Mouse (Mus musculus) gastrocnemius, postnatal 14 days (tissue): Measurements from ENCODE around the gene Smg6. TPM values are rescaled to one million over a fixed set of nuclear protein-coding genes. Genes with fewer than 3 reads are reported as not detected.
"Not testable (repeated sequence)": the region's sequence is repeated elsewhere in the genome, so short reads cannot be mapped to it uniquely, and the experiment has no call there.

Experiments
- DNase-seq: peaks from one replicate; pipeline ENCODE4 v3.0.0; 2021; ENCODE audit warnings: mixed read lengths
- intact Hi-C: fragments of 180-260 bp; cut with DNase I; formaldehyde crosslinking; loops from one replicate; pipeline ENCODE4 v1.15.1; 2025; ENCODE audit warnings: low total_unique reads
- total RNA-seq, 2 experiments: library from RNA; stranded (reverse); gene quantifications; 2 replicates each; pipeline ENCODE4 v1.2.3; 2021

Gene Smg6
- total RNA-seq, 2 experiments from 2014 or later = 10.6 to 10.8 TPM

- DNase-seq = peak; percentile 37
- intact Hi-C loops = no loop called here
Observed at GRCm38 (mm10) chr11:74990501-74990900, 64.9 kb downstream of the Smg6 start.

DNA sequence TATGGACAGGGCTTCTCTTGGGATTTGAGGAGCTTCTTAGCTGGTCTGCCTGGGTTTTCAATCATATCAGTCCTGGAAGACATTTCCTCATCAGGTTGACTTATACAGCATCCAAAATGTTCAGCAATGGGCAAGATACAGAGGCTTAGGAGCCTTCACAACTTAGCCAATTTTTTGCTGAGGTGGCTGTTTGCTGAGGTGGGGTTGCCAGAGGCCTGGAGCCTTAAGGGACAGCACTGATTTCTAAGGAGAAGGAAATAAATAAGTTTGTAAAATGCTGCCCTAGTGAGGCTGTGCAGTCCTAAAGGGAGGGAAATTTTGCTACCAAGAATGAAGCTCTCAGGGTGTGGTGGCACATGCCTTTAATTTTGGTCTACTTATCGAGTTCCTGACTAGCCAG, 65.7 kb downstream of the Smg6 start:
- DNase-seq = no peak
- intact Hi-C loops = no loop called here

DNA sequence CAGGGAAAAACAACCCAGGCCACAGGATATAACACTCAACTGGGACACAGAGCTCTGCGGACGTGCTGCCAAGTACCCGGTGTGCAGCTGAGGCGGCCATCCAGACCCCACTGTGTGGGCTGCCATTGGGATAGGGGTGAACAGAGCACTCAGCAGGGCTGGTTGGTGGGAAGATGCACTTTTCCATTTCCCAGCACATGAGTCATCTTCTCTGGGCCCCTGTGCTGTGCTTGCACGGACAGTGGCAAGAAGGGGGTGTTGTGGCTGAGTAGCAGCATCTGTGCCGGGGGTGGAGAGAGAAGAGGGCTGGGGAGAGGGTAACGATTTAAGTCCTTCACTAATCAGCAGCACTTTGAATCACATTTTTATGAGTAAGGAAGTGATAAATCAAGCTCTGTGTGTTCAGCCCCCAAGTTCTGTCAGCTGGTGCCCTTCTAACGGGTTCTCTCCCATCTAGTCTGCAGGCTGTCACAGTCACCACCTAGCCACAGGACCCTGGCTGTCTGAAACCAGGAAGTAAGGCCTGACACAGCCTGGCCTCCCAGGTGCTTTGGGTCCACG, 66.9 kb downstream of the Smg6 start:
- intact Hi-C loops = no loop called here
- DNase-seq = peak; percentile 16

DNA sequence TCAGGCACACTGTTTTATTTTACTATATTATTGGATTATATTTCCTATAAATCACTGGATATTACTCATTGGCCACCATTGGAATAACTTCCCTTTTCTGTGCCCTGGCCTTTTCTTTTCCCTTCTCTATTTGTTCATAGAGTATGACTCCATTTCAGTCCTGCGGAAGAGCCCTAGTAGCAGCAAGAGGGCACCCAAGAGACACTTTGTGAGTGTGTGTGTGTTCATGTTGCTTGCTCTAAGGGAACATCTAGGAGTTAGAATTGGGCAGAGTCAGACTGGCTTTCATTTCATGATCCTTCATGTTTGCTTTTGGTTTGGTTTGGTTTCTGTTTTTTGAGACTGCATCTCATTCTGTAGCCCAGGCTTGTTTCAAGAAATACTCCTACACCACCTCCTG, 68.5 kb downstream of the Smg6 start:
- intact Hi-C loops = no loop called here
- DNase-seq = no peak

DNA sequence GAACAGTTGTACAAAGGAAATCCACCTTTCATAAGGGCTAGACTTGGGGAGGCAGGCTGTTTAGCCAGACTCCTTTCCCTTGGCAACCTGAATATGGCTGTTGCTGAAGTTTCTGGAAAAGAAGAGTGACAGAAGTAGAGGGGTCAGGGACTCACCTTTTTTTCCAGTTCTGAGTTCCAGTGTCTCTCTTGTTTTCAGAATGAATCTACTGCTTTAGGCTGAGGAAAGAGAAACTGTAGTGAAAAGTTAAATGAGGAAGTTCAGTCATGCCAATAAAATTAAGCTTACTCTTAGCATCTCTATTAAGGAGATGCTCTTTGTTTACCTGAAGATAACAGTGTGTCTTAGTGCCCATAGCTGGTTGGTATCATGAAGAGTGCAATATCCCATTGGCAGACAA, 69.2 kb downstream of the Smg6 start:
- no peak for DNase-seq
- intact Hi-C loops = no loop called here

GRCm38 (mm10) chr11:74996482-74996881, 70.9 kb downstream of the Smg6 start:
- DNase-seq = no peak
- intact Hi-C loops = no loop called here

- peak; percentile 68 for DNase-seq
- intact Hi-C loops = no loop called here
Observed at GRCm38 (mm10) chr11:75000869-75001653, 75.4 kb downstream of the Smg6 start.

- DNase-seq = no peak
- intact Hi-C loops = no loop called here
Observed at GRCm38 (mm10) chr11:75008270-75008669, 82.6 kb downstream of the Smg6 start.

GRCm38 (mm10) chr11:75009537-75009936, 83.9 kb downstream of the Smg6 start:
- intact Hi-C loops, DNase-seq: not testable (repeated sequence)

- peak; percentile 82 for DNase-seq
- intact Hi-C loops = no loop called here
Observed at GRCm38 (mm10) chr11:75012997-75013694, 87.5 kb downstream of the Smg6 start.

GRCm38 (mm10) chr11:75013764-75014695, 88.4 kb downstream of the Smg6 start:
- no peak for DNase-seq
- intact Hi-C loops = no loop called here

GRCm38 (mm10) chr11:75014816-75015215, 89.2 kb downstream of the Smg6 start:
- intact Hi-C loops = no loop called here
- DNase-seq = no peak

- peak; percentile 34 for DNase-seq
- intact Hi-C loops = no loop called here
Observed at GRCm38 (mm10) chr11:75015453-75015871, 89.8 kb downstream of the Smg6 start.

DNA sequence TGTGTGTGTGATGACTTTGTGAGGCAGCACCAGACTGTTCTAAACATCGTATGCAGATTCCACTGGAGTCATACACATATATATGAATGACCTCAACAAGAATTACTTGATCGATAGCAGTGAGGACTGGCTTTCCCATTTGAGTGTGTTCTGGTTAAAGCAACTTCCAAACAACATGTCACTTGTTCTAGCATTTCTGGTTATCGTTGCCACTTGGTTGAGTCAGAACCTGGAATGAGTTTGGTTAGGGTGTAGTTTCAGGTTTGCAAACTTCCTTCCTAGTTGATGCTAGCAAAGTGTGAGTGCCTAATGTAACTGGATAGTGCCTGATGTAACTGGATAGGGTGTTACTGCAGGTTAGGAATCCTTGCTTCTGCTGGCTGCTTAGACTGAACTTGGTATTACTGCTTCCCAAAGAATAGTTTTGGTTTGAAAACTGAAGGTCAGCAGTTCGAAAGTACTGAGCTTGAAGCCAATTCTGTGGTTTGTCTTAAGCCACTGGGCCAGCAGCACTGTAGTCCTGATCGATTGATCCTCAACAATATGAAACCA, 90.8 kb downstream of the Smg6 start:
- no peak for DNase-seq
- intact Hi-C loops = no loop called here

GRCm38 (mm10) chr11:75017831-75018230, 92.2 kb downstream of the Smg6 start:
- DNase-seq = no peak
- intact Hi-C loops = no loop called here

GRCm38 (mm10) chr11:75026977-75027376, 101.4 kb downstream of the Smg6 start:
- no peak for DNase-seq
- intact Hi-C loops = no loop called here

- intact Hi-C loops = no loop called here
- DNase-seq = no peak
Observed at GRCm38 (mm10) chr11:75027616-75028015, 102.0 kb downstream of the Smg6 start.

DNA sequence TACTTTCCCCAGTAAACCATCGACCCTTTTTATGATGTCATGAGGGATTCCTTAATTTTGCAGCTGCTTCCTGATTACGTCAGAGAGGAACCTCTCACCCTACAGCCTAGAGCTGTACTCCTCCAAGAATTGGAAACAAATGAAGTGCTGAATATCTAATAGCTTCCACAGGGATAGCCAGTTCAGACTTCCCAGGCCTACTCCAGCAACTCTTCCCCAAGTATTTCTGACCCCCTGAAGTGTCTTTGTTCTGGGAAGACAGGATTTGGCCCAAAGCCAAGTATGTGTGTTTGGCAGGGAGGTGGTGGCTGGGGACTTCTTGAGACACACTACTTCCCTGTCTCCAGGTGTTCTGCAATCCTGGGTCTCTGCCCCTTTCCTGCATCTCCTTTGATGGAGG, 105.6 kb downstream of the Smg6 start:
- DNase-seq = no peak
- intact Hi-C loops = no loop called here

DNA sequence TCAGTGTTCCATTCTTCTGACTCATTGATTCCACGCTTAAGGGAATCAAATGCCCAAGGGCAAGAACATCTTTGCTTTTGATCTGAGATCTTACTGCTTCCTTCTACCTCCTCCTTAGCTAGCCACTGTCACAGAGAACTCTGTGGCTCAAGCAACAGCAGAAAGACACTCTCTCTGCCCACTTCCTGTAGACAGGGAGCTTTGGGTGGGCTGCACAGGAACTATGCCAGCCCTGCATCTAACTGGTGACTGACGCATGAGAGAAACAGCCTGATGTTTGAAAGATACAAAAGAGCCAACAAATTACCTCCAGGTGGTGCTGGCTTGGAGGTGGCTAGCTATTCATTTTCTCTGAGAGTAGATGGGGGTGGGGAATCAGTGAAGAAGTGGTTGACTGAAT, 107.3 kb downstream of the Smg6 start:
- intact Hi-C loops = no loop called here
- no peak for DNase-seq
